Mouse (Mus musculus) retina, postnatal 7 days (tissue): ENCODE measurements around the gene Dyrk2.

ENCODE experiments used
- DNase-seq: peaks from one replicate; pipeline ENCODE4 v3.0.0-alpha.2; 2012; ENCODE audit warnings: low read depth, low spot score

Dyrk2 gene

DNA sequence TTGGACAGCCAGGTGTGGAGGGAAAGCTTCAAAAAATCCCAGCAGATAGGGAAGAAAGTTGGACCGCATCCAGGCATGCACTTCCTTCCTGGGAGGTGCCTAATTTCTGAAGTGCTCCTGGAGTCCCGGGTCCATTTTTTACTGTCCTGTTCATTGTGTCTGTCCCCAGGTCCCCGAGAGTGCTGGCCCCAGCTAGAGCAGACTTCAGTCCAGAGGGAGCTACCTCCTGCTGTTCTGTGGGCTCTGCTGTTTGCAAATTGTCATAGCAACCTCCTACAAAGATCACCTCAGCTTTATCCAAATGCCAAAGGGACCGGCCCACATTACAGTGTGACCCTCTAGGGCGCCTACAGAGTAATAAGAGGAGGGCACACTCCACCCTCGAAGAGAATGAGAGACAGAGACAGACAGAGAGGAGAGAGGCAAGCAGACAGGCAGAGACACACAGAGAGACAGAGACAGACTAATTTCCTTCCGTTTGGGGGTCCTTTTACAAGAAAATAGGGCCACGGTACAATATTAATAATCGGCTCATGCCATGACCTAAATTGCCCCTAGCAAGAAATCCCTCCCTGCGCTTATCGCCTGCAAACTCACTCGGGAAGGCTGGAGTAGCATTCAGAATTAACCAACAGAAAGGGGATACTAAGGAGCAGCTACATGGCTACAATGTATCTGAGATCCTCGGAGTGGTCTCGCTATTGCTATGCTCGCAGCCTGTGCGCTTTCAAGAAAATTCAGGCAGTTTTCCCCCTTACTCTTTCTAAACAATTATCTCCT lies at the start of gene Dyrk2:
TSS of gene Dyrk2 (minus strand) at position 9 of the 780 bp plus-strand sequence.
- peak; percentile 43 for DNase-seq

DNA sequence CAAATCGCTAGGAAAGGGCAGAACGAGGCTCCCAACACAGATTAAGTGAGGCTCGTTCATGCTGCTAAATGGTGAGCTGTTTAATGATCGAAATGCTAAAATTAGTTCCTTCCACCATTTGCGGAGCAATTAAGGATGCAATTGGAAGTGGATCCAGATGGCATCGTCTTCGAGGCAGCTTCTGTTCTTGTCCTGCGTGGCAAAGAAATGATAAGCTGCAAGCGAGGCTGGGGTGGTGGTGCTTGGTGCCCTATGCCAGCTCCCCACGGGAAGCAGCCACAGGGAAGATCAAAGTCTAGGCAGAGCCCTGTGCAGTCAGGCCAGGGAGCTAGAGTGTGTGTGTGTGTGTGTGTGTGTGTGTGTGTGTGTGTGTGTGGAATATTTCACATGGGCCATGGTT lies 32.6 kb upstream of the Dyrk2 start:
- no peak for DNase-seq

DNA sequence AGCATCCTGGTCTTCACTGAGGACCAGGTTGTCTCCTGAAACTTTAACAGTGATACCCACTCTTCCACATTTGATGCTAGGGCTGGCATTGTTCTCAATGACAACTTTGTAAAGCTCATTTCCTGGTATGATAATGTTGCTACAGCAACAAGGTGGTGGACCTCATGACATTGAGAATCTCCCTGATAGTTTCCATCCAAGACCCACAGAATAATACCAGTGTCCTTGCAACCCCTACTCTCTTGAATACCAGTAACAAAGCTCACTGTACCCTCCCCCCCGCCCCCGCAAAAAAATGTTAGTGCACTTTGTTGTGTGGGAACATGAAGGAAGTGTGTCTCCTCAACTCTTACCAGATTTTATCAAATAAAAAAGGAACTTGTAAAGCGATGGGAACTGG lies 23.6 kb upstream of the Dyrk2 start:
- DNase-seq: no peak

DNA sequence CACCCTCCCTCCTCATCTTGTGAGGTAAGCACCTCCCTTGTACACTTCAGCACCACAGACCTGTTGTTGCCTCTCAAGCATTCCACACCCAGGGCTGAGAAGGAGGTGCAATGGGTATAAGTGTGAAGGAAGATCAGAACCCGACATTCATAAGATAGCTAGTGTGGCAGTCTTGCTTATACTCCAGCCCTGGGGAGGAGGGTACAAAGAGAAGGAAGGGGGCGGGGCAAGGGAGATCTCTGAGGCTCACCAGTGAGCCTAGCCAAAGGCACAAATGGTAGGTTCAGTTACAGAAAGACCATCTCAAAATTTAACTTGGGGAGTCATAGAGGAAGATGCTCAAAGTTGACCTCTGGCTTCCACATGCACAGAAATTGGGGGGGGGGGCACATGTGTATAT lies 14.1 kb upstream of the Dyrk2 start:
- DNase-seq: no peak

DNA sequence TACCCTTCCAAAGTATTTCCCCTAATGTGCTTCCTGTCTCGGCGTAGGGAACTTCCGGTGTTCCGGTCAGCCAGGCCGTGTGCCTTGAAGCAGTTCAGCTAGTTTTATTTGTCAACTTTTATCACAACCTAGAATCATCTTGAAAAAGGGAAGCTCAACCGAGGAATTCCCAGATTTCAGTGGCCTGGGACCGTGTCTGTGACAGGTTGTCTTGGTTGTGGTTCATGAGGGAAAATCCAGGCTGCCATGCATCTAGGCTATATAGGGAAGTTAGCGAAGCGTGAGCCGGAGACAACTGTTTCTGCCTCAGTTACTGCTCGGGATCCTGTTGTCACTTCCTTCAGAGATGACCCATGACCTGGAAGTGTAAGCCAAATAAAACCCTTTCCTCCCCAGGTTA lies 13.3 kb upstream of the Dyrk2 start:
- DNase-seq: no peak

DNA sequence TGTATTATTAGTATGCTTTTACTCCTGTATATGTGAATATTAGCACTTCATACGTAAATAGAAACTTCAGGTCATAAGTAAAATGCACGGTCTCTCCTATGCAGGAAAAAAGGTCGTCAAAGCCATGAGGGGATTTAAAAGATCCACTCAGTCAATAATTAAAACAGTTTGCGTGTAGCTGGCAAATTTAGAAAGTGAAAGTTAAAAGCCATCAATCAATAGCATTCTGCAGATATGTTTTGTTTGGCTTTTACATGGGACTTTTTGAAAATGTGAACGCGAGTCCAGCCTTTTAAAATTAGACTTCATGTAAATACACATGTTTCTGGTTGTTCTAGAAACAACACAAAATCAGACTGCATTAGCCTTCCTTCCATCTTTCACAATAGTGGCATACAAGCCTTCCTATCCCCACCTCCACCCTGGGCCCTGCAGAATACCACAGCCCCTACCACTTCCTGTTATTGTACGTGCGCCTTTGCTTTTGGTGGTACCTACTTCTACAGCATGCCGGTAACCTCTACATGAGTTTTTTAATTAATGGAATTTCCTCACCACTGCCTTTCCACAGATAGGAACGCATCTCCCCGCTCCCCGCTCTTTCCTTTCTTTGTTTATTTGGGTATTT lies 12.4 kb upstream of the Dyrk2 start:
- DNase-seq: no peak

DNA sequence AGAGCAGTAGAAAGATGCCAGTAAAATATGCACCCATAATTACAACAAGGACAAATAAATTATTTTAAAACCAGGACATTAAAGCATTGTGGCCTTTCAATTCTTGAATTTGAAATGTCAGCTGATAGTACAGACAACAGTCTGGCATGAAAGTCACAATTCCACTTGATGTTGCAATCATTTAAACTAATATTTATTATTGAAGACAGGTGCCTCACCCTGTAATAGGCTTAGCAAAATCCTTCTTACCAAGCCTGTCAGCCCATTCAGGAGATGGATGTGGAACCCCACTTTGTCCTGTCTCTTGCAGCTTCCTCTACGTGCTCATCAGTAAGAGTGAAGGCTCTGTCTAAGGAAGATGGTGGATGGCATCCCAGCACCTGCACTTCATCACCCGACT lies 10.8 kb upstream of the Dyrk2 start:
- DNase-seq: no peak

DNA sequence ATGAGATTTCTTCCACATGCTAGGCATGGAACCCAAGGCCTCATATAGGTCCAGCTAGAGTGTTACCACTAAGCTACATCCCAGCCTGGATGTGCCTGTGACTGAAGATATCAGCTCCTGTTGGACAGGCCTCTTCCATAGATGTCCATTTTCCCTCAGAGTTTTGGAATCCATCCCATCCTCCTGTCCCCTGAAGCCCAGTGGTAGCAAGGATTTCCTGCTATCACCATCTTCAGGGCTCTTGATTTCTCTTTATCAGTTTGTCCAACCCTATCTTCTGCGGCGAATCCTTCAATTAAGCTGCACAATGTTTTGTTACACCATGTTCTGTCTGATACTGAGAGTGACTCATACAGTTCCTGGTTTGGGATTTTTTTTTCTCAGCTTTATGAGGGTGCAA lies 2.2 kb upstream of the Dyrk2 start:
- no peak for DNase-seq

DNA sequence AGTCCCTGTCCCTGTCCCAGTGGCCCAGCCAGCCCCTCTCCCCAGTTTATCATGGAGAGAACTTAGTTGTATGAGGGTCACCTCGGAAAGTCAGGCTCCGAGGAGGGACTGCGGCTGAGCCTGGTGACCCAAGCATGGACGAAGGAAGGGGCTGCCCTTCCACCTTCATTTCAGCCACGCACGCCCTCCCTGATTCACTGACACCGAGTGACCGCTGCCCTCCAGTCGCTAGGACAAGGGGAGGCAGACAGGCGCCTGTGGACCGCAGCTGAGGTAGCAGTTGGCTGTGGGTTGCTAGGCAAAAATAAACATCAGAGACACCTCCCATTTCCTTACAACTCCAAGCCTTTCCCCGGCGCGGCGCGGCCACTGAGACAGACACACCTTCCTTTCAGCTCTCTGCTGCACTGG lies 413 bp downstream of the Dyrk2 start:
- DNase-seq: peak; percentile 58

DNA sequence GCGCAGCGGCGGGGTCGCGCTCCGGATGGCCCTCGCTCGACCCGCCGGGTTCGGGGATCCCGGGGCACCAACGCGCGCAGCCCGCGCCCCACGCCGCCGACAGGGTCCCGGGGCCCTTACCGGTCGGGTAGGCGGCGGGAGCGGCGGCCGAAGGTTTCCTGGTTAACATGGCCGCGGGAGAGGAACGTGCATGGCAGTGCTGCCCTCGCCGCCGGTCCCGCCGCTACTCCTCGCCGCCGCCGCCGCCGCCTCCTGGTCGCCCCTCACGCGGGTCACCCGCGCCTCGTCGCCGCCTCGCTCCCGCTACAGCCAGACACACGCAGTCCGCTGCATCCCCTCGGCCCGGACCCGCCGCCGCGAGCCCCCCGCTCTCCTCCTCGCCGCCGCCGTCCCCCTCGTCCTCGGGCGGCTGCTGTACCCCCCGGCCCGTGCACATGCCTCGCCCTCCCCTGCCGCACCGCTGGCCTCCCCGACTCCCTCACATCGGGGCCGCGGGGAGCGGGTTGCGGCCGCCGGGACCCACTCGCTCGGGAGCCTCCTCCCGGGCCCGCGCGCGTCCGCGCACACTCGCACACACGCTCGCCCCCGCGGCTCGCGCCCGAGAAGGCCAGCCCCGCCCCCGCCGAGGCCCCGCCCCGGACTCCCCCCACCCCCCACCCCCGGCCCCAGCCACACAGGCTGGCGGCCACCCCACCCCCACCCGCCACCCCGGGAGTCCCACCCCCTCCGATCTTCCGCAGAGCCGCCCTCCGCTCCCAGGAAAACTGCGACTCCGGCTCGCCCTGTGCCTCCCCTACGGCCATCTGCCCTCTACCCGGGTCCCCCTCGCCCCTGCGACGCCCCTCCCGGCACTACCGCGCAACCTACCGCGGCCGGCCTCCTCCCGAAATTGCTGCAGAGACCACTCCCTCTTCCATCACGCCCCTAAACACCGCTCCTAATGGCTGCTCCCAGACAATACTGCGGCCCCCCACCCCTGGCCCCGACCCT lies 1.1 kb downstream of the Dyrk2 start:
- DNase-seq: peak; percentile 80

DNA sequence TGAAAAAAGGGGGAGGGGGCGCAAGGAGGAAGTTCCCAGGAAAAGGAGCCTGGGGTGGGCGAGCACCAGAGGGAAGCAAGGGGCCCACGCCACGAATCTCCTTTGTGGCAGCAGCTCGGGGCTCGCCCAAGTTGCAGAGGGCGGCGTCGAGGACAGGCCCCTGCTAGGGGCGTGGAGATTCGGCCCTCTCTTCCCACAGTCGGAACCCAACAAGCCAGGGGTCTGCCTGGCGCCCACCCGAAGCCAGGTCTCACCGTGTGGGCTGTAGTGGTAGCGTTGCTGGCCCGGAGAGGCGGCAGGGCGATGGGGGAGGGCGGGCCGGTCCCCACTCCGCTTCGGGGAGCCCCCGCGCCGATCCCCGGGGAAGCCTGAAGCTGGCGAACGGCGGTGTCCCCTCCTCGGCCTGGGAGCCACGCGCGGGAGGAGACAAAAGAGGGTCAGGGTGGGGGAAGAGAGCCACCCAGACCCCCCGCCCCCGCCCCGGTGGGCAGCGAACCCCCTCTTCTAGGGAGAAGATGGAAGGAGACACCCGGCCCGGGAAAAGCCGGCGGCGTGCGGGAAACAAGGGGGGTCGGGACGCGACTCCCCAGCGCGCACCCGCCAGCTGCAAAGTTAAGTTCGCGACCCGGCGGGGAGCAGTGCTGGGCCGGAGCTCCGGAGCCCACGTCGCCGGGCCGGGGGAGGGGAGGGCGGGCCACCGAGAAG lies 2.0 kb downstream of the Dyrk2 start:
- peak; percentile 29 for DNase-seq

DNA sequence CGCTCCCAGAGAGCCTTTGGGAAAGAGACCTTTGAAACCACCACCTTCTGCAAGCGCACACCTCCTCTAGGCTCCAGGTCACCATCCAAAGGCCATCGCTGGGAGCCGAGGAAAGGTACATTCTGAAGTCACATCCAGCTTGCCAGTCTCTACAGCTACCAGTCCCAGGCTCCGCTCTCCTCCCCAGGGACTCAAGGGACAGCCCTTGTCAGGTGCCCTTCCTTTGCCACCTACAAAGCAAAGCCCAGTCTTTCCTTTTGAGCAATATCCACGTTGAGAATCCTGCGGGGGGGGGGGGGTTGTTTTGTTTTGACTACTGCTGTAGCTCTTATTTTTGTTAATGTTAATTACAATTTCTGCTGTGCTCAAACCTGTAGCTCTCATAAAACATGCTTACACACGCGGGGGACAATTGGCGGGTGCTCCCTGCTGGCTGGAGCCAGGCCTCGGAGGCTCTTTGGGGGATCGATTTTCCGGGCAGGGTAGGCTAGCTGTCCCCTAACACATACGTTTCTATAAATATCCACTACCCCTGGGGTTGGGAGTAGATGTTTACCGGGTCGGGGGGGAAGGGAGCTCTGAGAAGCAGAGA lies 2.6 kb downstream of the Dyrk2 start:
- no peak for DNase-seq

DNA sequence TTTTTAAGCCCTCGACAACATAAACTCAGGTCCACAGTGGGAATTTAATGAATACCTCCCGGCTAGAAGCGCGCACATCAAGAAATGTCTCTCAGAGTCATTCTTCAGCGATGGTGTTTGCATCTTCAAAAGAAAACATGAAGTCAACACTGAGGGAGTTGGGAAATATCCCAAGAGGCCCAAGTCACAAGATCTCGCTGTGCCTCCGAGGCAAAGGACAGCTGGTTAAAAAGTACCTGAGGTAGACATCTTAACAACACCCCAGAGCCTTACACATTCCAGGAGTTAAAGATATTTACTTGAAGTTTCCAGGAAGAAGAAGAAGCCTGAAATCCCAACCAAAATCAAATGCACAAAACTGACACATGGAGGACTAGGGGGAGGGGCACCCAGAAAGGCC lies 5.0 kb downstream of the Dyrk2 start:
- no peak for DNase-seq

DNA sequence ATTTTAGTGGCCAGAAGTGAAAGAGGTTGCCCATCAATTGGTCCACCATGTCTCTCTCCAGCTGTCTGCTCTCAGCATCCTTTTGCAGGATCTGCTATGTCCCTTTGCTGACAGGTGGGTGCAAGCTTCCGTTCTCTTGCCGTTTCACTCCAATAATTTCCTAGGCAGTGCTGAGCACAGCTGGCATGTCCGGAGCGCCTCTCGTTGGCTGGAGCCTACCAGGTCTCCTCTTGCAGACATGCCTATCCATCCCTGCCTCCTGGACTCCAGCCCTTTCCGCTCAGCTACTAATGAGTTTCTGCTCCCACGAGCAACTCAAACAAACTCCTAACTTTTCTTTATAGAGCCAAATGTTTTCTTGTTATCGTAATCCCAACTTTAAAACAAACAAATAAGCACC lies 6.4 kb downstream of the Dyrk2 start:
- DNase-seq: no peak

DNA sequence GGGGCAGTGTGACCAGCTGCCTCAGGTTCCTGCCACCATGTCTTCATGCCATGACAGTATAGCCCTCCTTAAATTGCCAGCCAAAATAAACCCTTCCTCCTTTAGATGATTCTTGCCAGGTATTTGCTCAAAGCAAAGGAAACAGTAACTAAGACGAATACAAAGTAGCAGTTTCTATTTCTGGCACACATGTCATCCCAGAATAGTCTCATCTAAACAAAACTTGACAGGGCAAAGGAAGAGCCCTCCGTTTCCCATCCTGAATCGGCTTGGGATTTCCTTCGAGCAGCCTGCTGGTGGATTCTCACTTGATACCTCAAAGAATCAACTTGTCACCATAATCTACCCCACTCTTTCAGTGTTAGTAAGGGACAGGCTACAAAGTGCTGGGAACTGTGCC lies 7.8 kb downstream of the Dyrk2 start:
- no peak for DNase-seq

DNA sequence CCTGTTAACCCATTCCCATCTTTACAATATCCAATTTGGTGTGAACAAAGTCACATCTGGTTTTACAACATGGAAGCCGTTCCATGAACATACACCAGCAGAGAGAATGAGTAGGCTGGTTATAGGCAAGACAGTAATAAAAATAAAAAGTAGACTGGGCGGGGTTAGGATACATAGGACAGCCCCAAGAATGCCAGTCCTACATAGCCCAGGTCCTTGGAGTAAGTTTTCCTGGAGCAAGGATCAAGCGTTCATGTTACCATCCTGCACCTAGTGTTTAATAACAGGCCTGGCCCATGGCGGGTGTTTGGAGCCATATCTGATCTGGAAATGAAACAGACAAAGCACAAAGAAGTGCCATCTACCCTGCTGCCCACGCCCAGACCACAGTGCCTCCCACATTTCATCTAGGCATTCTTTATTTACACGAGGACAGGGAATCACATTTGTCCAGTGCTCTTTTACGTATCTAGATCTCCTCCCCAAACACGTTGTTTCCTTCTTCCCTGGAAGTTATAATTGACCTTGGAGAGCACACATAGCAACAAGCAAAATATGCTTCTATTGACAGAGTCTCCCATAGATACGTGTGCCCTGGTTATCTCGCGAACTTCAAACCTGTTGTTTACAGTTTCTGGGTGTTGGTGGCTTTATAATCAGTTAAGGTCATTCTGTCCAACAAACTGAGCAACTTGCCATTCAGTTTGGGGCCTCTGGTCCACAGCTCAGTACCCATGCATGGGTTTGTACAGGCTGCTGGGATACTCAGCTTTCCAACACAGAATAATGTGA lies 8.6 kb downstream of the Dyrk2 start:
- DNase-seq: no peak

DNA sequence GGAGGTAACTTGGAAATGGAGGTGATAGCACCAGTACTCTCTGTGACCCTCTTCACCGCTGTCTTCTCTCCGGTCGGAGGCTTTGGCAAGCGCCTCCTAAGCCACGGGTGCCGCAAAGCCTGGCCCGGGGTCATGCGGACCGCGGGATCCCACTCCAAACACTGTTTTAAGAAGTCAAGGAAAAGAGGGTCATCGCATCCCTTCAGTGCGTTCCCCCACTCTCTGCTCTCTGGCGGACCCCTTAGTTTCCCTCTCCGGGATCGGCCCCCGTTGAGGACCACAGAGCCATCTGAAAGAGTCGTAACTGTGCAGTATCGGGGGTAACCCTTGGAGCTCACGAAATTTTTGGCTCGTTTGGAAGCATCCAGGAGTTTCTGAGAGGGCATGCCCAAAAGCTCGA lies 10.4 kb downstream of the Dyrk2 start:
- DNase-seq: no peak

DNA sequence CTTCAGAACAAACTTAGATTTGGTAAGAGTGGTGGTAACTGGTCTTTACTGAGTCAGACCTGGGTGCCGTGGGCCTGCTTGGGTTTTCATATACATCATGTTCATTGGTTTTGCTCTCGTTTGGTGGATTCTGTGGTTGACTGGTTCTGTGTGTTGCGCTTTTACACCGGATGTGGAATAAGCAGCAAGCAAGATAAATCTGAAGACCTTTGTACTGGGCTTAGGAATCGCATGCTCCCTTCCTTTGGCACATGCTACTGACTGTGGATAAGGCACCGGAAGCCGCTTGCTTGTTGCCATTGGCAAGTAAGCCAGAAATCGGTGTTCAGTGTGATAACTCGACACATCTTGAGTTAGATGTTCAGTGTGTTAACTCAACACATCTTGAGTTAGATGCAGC lies 15.4 kb downstream of the Dyrk2 start:
- DNase-seq: no peak

DNA sequence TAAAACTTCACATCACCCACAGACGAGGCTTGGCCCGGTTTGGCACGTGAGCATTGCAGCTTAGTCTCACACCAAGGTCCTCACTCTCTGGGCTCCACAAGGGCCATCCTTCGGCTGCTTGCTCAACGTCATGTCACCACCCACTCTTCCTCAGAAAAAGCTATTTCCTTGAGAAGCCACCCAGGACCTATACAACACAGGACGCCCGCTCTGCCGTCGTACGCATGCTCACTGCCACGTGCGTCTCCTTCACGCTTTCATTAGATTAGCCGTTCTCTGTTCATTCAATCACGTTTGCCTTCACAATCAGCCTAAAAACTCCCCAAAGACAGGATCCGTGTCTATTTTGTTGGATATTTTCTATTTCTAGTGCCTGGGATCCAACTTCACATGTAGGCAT lies 17.5 kb downstream of the Dyrk2 start:
- no peak for DNase-seq

DNA sequence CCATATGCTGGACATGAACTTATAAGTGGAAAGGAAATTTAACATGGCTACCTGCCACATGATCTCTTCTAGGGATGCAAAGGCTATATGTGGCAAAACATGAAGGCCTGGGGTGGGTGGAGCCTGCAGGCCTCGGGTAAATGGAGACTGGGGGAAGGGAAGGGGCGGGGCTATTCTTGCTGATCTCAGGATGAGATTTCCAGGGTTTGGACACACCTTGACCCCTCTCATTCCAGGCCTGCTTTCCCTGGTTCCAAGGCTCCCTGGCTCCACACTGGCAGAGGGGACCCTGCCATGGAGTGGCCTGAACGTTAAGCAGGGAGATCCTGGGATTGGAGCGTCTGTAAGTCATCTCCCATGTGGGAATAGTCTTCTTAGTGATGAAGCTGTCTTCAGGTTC lies 21.5 kb downstream of the Dyrk2 start:
- DNase-seq: no peak
